Mouse (Mus musculus): ENCODE measurements around the gene Muc1. TPM values are rescaled to one million over a fixed set of nuclear protein-coding genes. Genes with fewer than 3 reads are reported as not detected.

Gene Muc1
- total and polyA plus RNA-seq, 3 experiments, result 0.09 to 0.60 (median 0.38) TPM

- H3K4me1 ChIP-seq (ENCODE audit: control insufficient read depth in 1 of 2, insufficient read depth in 2 of 2), result peaks cover 0 to 3% of the 10 kb centered on the region in 2 experiments; a peak in 2 of 4 replicates
- no peak overlapping the region for H3K4me2 ChIP-seq (ENCODE audit: insufficient read depth, low read depth, poor library complexity, severe bottlenecking)
- H3K9me3 ChIP-seq (replicated peaks; ENCODE audit: low read length), result no peaks in the 10 kb centered on the region
- in situ Hi-C loops (cut with MboI; ENCODE audit: low pct_ligation_motif_present, low pct_unique_long_range_greater_than_20kb, low sequenced_read_pairs) (no loop called here), dilution Hi-C loops (cut with MboI; ENCODE audit: extremely low pct_ligation_motif_present, extremely low pct_unique_long_range_greater_than_20kb, low sequenced_read_pairs) (no loop called here)
- no peak for TF ChIP-seq USF1 (IDR thresholded peaks at IDR 0.05; ENCODE audit: low read depth, low read length)
- no peak for TF ChIP-seq GABPA (IDR thresholded peaks at IDR 0.05; ENCODE audit: insufficient replicate concordance, low read depth, low read length)
- no peak for TF ChIP-seq ZNF384 (IDR thresholded peaks at IDR 0.05; ENCODE audit: low read depth, low read length)
- no peak for TF ChIP-seq MEF2A (IDR thresholded peaks at IDR 0.05; ENCODE audit: borderline replicate concordance, low read depth, low read length)
- no peak for TF ChIP-seq CHD2 (IDR thresholded peaks at IDR 0.05; ENCODE audit: low read length)
- TF ChIP-seq POLR2AphosphoS2 (IDR thresholded peaks at IDR 0.05; ENCODE audit: low read depth, low read length), result no peak
- TF ChIP-seq SMC3 (IDR thresholded peaks at IDR 0.05; ENCODE audit: low read depth, low read length), result no peak
- no peak for TF ChIP-seq MAFK (IDR thresholded peaks at IDR 0.05; ENCODE audit: insufficient replicate concordance, low read length)
- TF ChIP-seq SIN3A (IDR thresholded peaks at IDR 0.05; ENCODE audit: low read length), result no peak
- no peak for TF ChIP-seq EP300 (IDR thresholded peaks at IDR 0.05; ENCODE audit: low read length)
- TF ChIP-seq NRF1 (IDR thresholded peaks at IDR 0.05; ENCODE audit: low read depth, low read length), result no peak
- no peak for TF ChIP-seq JUND (conservative IDR thresholded peaks at IDR 0.05; ENCODE audit: low read depth, low read length)
- no peaks in the 10 kb centered on the region for H3K27me3 ChIP-seq (replicated peaks)
- no peak overlapping the region for H3K9ac ChIP-seq (ENCODE audit: insufficient read depth, low read depth)
- no peak overlapping the region for H3K27ac ChIP-seq (ENCODE audit: insufficient read depth, low read depth)
- H3K4me3 ChIP-seq (replicated peaks in 1 of 3; ENCODE audit: low read depth in 2 of 3, low read length in 2 of 3, poor library complexity in 1 of 3), result no peak overlapping the region
- no peak for DNase-seq (ENCODE audit: extremely low read depth)
- H3K79me2 ChIP-seq (replicated peaks; ENCODE audit: control insufficient read depth, extremely low read depth, insufficient read depth, poor library complexity, severe bottlenecking), result no peaks in the 10 kb centered on the region
- H3K36me3 ChIP-seq (replicated peaks in 1 of 2; ENCODE audit: control insufficient read depth in 1 of 2, insufficient read depth in 1 of 2, low read length in 1 of 2), result peaks cover 21 to 54% of the 10 kb centered on the region in 2 experiments
Observed at GRCm38 (mm10) chr3:89190436-89190835, 38.4 kb upstream of the Muc1 start.

- H3K4me1 ChIP-seq (ENCODE audit: control insufficient read depth in 1 of 2, insufficient read depth in 2 of 2), result peaks cover 0 to 12% of the 10 kb centered on the region in 2 experiments; a peak in 2 of 4 replicates
- H3K9ac ChIP-seq (ENCODE audit: insufficient read depth, low read depth), result no peak overlapping the region
- no peak overlapping the region for H3K27ac ChIP-seq (ENCODE audit: insufficient read depth, low read depth)
- in situ Hi-C loops (cut with MboI; ENCODE audit: low pct_ligation_motif_present, low pct_unique_long_range_greater_than_20kb, low sequenced_read_pairs) (no loop called here), dilution Hi-C loops (cut with MboI; ENCODE audit: extremely low pct_ligation_motif_present, extremely low pct_unique_long_range_greater_than_20kb, low sequenced_read_pairs) (no loop called here)
- peaks cover 2 to 30% of the 10 kb centered on the region in 2 experiments for H3K36me3 ChIP-seq (replicated peaks in 1 of 2; ENCODE audit: control insufficient read depth in 1 of 2, insufficient read depth in 1 of 2, low read length in 1 of 2)
- DNase-seq (ENCODE audit: extremely low read depth), result peak; percentile 24
- TF ChIP-seq MAZ (IDR thresholded peaks at IDR 0.05; ENCODE audit: low read depth, low read length) (no peak), CTCF (conservative IDR thresholded peaks at IDR 0.05 in 1 of 2, IDR thresholded peaks at IDR 0.05 in 1 of 2; ENCODE audit: low read depth in 2 of 2, low read length in 2 of 2) (peak in 1 of 2 experiments; percentile 32; a peak in 2 of 4 replicates)
- no peak overlapping the region for H3K4me2 ChIP-seq (ENCODE audit: insufficient read depth, low read depth, poor library complexity, severe bottlenecking)
- no peak overlapping the region for H3K4me3 ChIP-seq (replicated peaks in 1 of 3; ENCODE audit: low read depth in 2 of 3, low read length in 2 of 3, poor library complexity in 1 of 3)
- H3K27me3 ChIP-seq (replicated peaks), result no peaks in the 10 kb centered on the region
- no peaks in the 10 kb centered on the region for H3K79me2 ChIP-seq (replicated peaks; ENCODE audit: control insufficient read depth, extremely low read depth, insufficient read depth, poor library complexity, severe bottlenecking)
- no peaks in the 10 kb centered on the region for H3K9me3 ChIP-seq (replicated peaks; ENCODE audit: low read length)
Observed at GRCm38 (mm10) chr3:89193351-89193750, 35.5 kb upstream of the Muc1 start.

GRCm38 (mm10) chr3:89193853-89194252 is 35.0 kb upstream of the Muc1 start:
- Histone ChIP-seq H3K27ac (ENCODE audit: insufficient read depth, low read depth) (no peak overlapping the region), H3K9ac (ENCODE audit: insufficient read depth, low read depth) (no peak overlapping the region), H3K9me3 (replicated peaks; ENCODE audit: low read length) (no peaks in the 10 kb centered on the region), H3K36me3 (replicated peaks in 1 of 2; ENCODE audit: control insufficient read depth in 1 of 2, insufficient read depth in 1 of 2, low read length in 1 of 2) (peaks cover 0 to 25% of the 10 kb centered on the region in 2 experiments), H3K79me2 (replicated peaks; ENCODE audit: control insufficient read depth, extremely low read depth, insufficient read depth, poor library complexity, severe bottlenecking) (no peaks in the 10 kb centered on the region), H3K4me2 (ENCODE audit: insufficient read depth, low read depth, poor library complexity, severe bottlenecking) (no peak overlapping the region), H3K4me1 (ENCODE audit: control insufficient read depth in 1 of 2, insufficient read depth in 2 of 2) (peaks cover 0 to 12% of the 10 kb centered on the region in 2 experiments; a peak in 2 of 4 replicates), H3K4me3 (replicated peaks in 1 of 3; ENCODE audit: low read depth in 2 of 3, low read length in 2 of 3, poor library complexity in 1 of 3) (no peak overlapping the region), H3K27me3 (replicated peaks) (no peaks in the 10 kb centered on the region)
- DNase-seq (ENCODE audit: extremely low read depth), result peak; percentile 34
- dilution Hi-C loops (cut with MboI; ENCODE audit: extremely low pct_ligation_motif_present, extremely low pct_unique_long_range_greater_than_20kb, low sequenced_read_pairs), result no loop called here
- in situ Hi-C loops (cut with MboI; ENCODE audit: low pct_ligation_motif_present, low pct_unique_long_range_greater_than_20kb, low sequenced_read_pairs), result no loop called here
- TF ChIP-seq ZNF384 (IDR thresholded peaks at IDR 0.05; ENCODE audit: low read depth, low read length) (no peak), SMC3 (IDR thresholded peaks at IDR 0.05; ENCODE audit: low read depth, low read length) (peak; percentile 36), CTCF (conservative IDR thresholded peaks at IDR 0.05 in 1 of 2, IDR thresholded peaks at IDR 0.05 in 1 of 2; ENCODE audit: low read depth in 2 of 2, low read length in 2 of 2) (peak in 1 of 2 experiments; percentile 64; a peak in 3 of 4 replicates), RAD21 (IDR thresholded peaks at IDR 0.05; ENCODE audit: low read depth, low read length) (peak; percentile 45), UBTF (IDR thresholded peaks at IDR 0.05; ENCODE audit: low read depth, low read length) (no peak)
